Mouse (Mus musculus): ENCODE measurements around the gene Vav3. TPM values are rescaled to one million over a fixed set of nuclear protein-coding genes. Genes with fewer than 3 reads are reported as not detected.

The Vav3 gene
- total and polyA plus RNA-seq, 3 experiments, result 0.08 TPM; not detected in 2

DNA sequence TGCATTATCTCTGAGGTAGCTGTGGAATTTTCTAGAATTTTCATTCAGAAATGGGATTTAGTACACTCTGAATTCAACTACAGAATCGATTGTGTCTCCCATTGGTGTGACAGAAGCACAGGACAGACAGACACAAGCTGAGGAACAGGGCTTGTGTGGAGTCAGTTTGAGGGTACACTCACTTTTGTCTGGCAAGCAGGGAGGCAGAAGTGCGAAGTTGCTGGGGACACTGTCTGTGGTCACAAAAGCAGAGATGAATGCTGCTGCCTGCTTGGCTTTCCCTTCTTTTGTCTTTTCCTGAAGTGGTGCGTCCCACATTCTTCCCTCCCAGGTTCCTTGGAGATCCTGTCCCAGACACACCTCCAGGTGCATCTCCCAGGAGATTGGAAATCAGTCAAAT, 28.6 kb upstream of the Vav3 start:
- Histone ChIP-seq H3K27ac (ENCODE audit: insufficient read depth, low read depth) (no peak overlapping the region), H3K9me3 (replicated peaks; ENCODE audit: low read length) (no peaks in the 10 kb centered on the region), H3K36me3 (replicated peaks in 1 of 2; ENCODE audit: control insufficient read depth in 1 of 2, insufficient read depth in 1 of 2, low read length in 1 of 2) (no peaks in the 10 kb centered on the region), H3K4me2 (ENCODE audit: insufficient read depth, low read depth, poor library complexity, severe bottlenecking) (no peak overlapping the region), H3K4me3 (replicated peaks in 1 of 3; ENCODE audit: low read depth in 2 of 3, low read length in 2 of 3, poor library complexity in 1 of 3) (no peak overlapping the region), H3K9ac (ENCODE audit: insufficient read depth, low read depth) (no peak overlapping the region), H3K4me1 (ENCODE audit: control insufficient read depth in 1 of 2, insufficient read depth in 2 of 2) (no peaks in the 10 kb centered on the region), H3K79me2 (replicated peaks; ENCODE audit: control insufficient read depth, extremely low read depth, insufficient read depth, poor library complexity, severe bottlenecking) (no peaks in the 10 kb centered on the region), H3K27me3 (replicated peaks) (no peaks in the 10 kb centered on the region)
- in situ Hi-C loops (cut with MboI; ENCODE audit: low pct_ligation_motif_present, low pct_unique_long_range_greater_than_20kb, low sequenced_read_pairs), result no loop called here
- TF ChIP-seq MAX (IDR thresholded peaks at IDR 0.05; ENCODE audit: low read length) (no peak), JUND (conservative IDR thresholded peaks at IDR 0.05; ENCODE audit: low read depth, low read length) (no peak), ZKSCAN1 (IDR thresholded peaks at IDR 0.05; ENCODE audit: borderline replicate concordance, low read depth, low read length) (no peak), E2F4 (IDR thresholded peaks at IDR 0.05; ENCODE audit: insufficient replicate concordance, low read depth, low read length) (no peak), MYC (IDR thresholded peaks at IDR 0.05; ENCODE audit: low read depth, low read length) (no peak), JUN (IDR thresholded peaks at IDR 0.05; ENCODE audit: insufficient read depth, low read depth, low read length) (no peak), TCF12 (IDR thresholded peaks at IDR 0.05; ENCODE audit: low read depth, low read length) (no peak), BHLHE40 (IDR thresholded peaks at IDR 0.05; ENCODE audit: low read depth, low read length) (no peak), USF1 (IDR thresholded peaks at IDR 0.05; ENCODE audit: low read depth, low read length) (no peak), PAX5 (IDR thresholded peaks at IDR 0.05; ENCODE audit: low read length) (no peak), KAT2A (IDR thresholded peaks at IDR 0.05; ENCODE audit: insufficient replicate concordance, low read length) (no peak), IRF4 (IDR thresholded peaks at IDR 0.05; ENCODE audit: low read depth, low read length) (no peak), EP300 (IDR thresholded peaks at IDR 0.05; ENCODE audit: low read length) (no peak), USF2 (conservative IDR thresholded peaks at IDR 0.05; ENCODE audit: low read depth, low read length) (no peak)
- dilution Hi-C loops (cut with MboI; ENCODE audit: extremely low pct_ligation_motif_present, extremely low pct_unique_long_range_greater_than_20kb, low sequenced_read_pairs), result no loop called here
- DNase-seq (ENCODE audit: extremely low read depth), result no peak

DNA sequence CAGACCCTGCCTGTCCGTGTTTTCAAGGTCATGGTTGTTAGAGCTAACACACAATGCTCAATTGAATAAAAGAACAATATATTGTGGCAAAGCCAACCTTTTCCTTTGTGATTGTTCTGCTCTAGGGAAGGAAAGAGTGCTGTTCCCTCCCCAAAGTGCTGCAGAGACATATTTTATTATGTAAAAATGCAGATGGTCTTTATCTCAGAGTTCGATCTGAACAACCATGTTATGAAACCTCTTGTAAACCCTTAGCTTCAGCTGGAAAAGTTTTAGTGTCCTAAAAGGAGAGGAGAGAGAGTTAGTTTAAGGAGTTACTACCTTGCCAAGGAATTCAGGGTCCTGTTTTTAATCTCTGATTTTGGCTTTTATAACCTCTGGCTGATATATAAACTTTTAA, 27.0 kb upstream of the Vav3 start:
- Histone ChIP-seq H3K4me3 (replicated peaks in 1 of 3; ENCODE audit: low read depth in 2 of 3, low read length in 2 of 3, poor library complexity in 1 of 3) (no peak overlapping the region), H3K9ac (ENCODE audit: insufficient read depth, low read depth) (no peak overlapping the region), H3K36me3 (replicated peaks in 1 of 2; ENCODE audit: control insufficient read depth in 1 of 2, insufficient read depth in 1 of 2, low read length in 1 of 2) (no peaks in the 10 kb centered on the region), H3K9me3 (replicated peaks; ENCODE audit: low read length) (no peaks in the 10 kb centered on the region), H3K4me2 (ENCODE audit: insufficient read depth, low read depth, poor library complexity, severe bottlenecking) (no peak overlapping the region), H3K4me1 (ENCODE audit: control insufficient read depth in 1 of 2, insufficient read depth in 2 of 2) (no peaks in the 10 kb centered on the region), H3K79me2 (replicated peaks; ENCODE audit: control insufficient read depth, extremely low read depth, insufficient read depth, poor library complexity, severe bottlenecking) (no peaks in the 10 kb centered on the region), H3K27ac (ENCODE audit: insufficient read depth, low read depth) (no peak overlapping the region), H3K27me3 (replicated peaks) (no peaks in the 10 kb centered on the region)
- no peak for TF ChIP-seq ZMIZ1 (IDR thresholded peaks at IDR 0.05; ENCODE audit: low read depth, low read length)
- TF ChIP-seq SMC3 (IDR thresholded peaks at IDR 0.05; ENCODE audit: low read depth, low read length), result no peak
- no peak for TF ChIP-seq ZKSCAN1 (IDR thresholded peaks at IDR 0.05; ENCODE audit: borderline replicate concordance, low read depth, low read length)
- TF ChIP-seq NELFE (IDR thresholded peaks at IDR 0.05; ENCODE audit: low read depth, low read length), result no peak
- no peak for TF ChIP-seq ETS1 (conservative IDR thresholded peaks at IDR 0.05; ENCODE audit: low read depth, low read length)
- no peak for TF ChIP-seq UBTF (IDR thresholded peaks at IDR 0.05; ENCODE audit: low read depth, low read length)
- no peak for TF ChIP-seq MAZ (IDR thresholded peaks at IDR 0.05; ENCODE audit: low read depth, low read length)
- TF ChIP-seq MXI1 (IDR thresholded peaks at IDR 0.05; ENCODE audit: low read depth, low read length), result no peak
- no peak for TF ChIP-seq USF1 (IDR thresholded peaks at IDR 0.05; ENCODE audit: low read depth, low read length)
- TF ChIP-seq JUN (IDR thresholded peaks at IDR 0.05; ENCODE audit: insufficient read depth, low read depth, low read length), result no peak
- no peak for TF ChIP-seq JUND (conservative IDR thresholded peaks at IDR 0.05; ENCODE audit: low read depth, low read length)
- TF ChIP-seq POLR2AphosphoS2 (IDR thresholded peaks at IDR 0.05; ENCODE audit: low read depth, low read length), result no peak
- TF ChIP-seq POLR2A (IDR thresholded peaks at IDR 0.05; ENCODE audit: low read depth, low read length), result no peak
- no peak for TF ChIP-seq ZNF384 (IDR thresholded peaks at IDR 0.05; ENCODE audit: low read depth, low read length)
- TF ChIP-seq SIN3A (IDR thresholded peaks at IDR 0.05; ENCODE audit: low read length), result no peak
- TF ChIP-seq CHD1 (IDR thresholded peaks at IDR 0.05; ENCODE audit: low read depth, low read length), result no peak
- TF ChIP-seq NRF1 (IDR thresholded peaks at IDR 0.05; ENCODE audit: low read depth, low read length), result no peak
- no peak for TF ChIP-seq ZC3H11A (IDR thresholded peaks at IDR 0.05; ENCODE audit: low read depth, low read length)
- DNase-seq (ENCODE audit: extremely low read depth), result no peak
- dilution Hi-C loops (cut with MboI; ENCODE audit: extremely low pct_ligation_motif_present, extremely low pct_unique_long_range_greater_than_20kb, low sequenced_read_pairs) (no loop called here), in situ Hi-C loops (cut with MboI; ENCODE audit: low pct_ligation_motif_present, low pct_unique_long_range_greater_than_20kb, low sequenced_read_pairs) (no loop called here)
